Mouse (Mus musculus) neural tube, embryonic 14.5 days (tissue): Measurements from ENCODE around the gene Dennd6a. TPM values are rescaled to one million over a fixed set of nuclear protein-coding genes. Genes with fewer than 3 reads are reported as not detected.

ENCODE experiments used
- ATAC-seq: fragments of 200-750 bp; cut with Nextera tagmentation; 2 replicates; pipeline ENCODE4 v1.8.0; 2017; ENCODE audit warnings: low read depth, mild to moderate bottlenecking, moderate TSS enrichment, moderate library complexity
- H3K27ac ChIP-seq: fragments of 300-500 bp; sonication (generic); 2 replicates; pipeline ENCODE4 v1.5.1; 2014; ENCODE audit warnings: low read depth, mild to moderate bottlenecking, control low read depth, low read length, moderate library complexity, mixed read lengths
- H3K27me3 ChIP-seq: fragments of 300-500 bp; sonication (generic); 2 replicates; pipeline ENCODE4 v1.6.1; 2014; ENCODE audit warnings: low read length; ENCODE audit not compliant: control insufficient read depth, insufficient read depth
- H3K36me3 ChIP-seq: fragments of 300-500 bp; sonication (generic); 2 replicates; pipeline ENCODE4 v1.6.1; 2014; ENCODE audit warnings: low read length, mixed read lengths; ENCODE audit not compliant: control insufficient read depth, insufficient read depth
- H3K4me1 ChIP-seq: fragments of 300-500 bp; sonication (generic); 2 replicates; pipeline ENCODE4 v1.6.1; 2014; ENCODE audit warnings: low read length; ENCODE audit not compliant: control insufficient read depth, insufficient read depth
- H3K4me2 ChIP-seq: fragments of 300-500 bp; sonication (generic); 2 replicates; pipeline ENCODE4 v1.6.1; 2014; ENCODE audit warnings: mild to moderate bottlenecking, low read depth, low read length, control low read depth
- H3K4me3 ChIP-seq: fragments of 300-500 bp; sonication (generic); 2 replicates; pipeline ENCODE4 v1.5.1; 2014; ENCODE audit warnings: low read depth, low read length, control low read depth, mixed read lengths
- H3K9ac ChIP-seq: fragments of 300-500 bp; sonication (generic); replicated peaks from 2 replicates; pipeline ENCODE4 v1.6.1; 2014; ENCODE audit warnings: low read depth, mild to moderate bottlenecking, control low read depth, low read length, mixed read lengths
- H3K9me3 ChIP-seq: fragments of 300-500 bp; sonication (generic); 2 replicates; pipeline ENCODE4 v1.6.1; 2016; ENCODE audit warnings: low read length; ENCODE audit not compliant: control insufficient read depth
- WGBS: fragments of 180-500 bp; shearing (Covaris S2); extraction: QIAGEN DNeasy Blood & Tissue Kit; methylation state at CpG from one replicate; pipeline ENCODE4 v1.1.7; 2014; 5-methylcytosine and 5-hydroxymethylcytosine counted together
- polyA plus RNA-seq: library from polyadenylated mRNA; unstranded; fragments of >200 nt; fragmentation: Nextera tagmentation; extraction: Ambion mirVana; gene quantifications from 2 replicates; pipeline ENCODE4 v1.2.1, GENCODE M21; 2014

The Dennd6a gene
- polyA plus RNA-seq, 1 experiment from 2014 or later: 18.8 TPM

- no peak for ATAC-seq
- H3K27me3 ChIP-seq: no peaks in the 10 kb centered on the region
- H3K4me2 ChIP-seq: no peak overlapping the region
- no peak overlapping the region for H3K4me3 ChIP-seq
- no peak overlapping the region for H3K27ac ChIP-seq
- no peak overlapping the region for H3K9ac ChIP-seq
- no peaks in the 10 kb centered on the region for H3K4me1 ChIP-seq
- H3K36me3 ChIP-seq: no peaks in the 10 kb centered on the region
- no peaks in the 10 kb centered on the region for H3K9me3 ChIP-seq
Observed at GRCm38 (mm10) chr14:26587116-26587515, 13.5 kb downstream of the Dennd6a start.

GRCm38 (mm10) chr14:26591353-26591752 is 17.7 kb downstream of the Dennd6a start:
- Histone ChIP-seq H3K4me3 (no peak overlapping the region), H3K9me3 (no peaks in the 10 kb centered on the region), H3K4me1 (no peaks in the 10 kb centered on the region), H3K36me3 (no peaks in the 10 kb centered on the region; the same call in 1 of the 2 replicates), H3K27ac (no peak overlapping the region), H3K9ac (no peak overlapping the region), H3K27me3 (no peaks in the 10 kb centered on the region), H3K4me2 (no peak overlapping the region)
- no peak for ATAC-seq

GRCm38 (mm10) chr14:26593281-26593895 is 19.7 kb downstream of the Dennd6a start:
- Histone ChIP-seq H3K4me1 (no peaks in the 10 kb centered on the region), H3K27ac (no peak overlapping the region), H3K4me3 (no peak overlapping the region), H3K27me3 (no peaks in the 10 kb centered on the region), H3K9ac (no peak overlapping the region), H3K9me3 (no peaks in the 10 kb centered on the region), H3K36me3 (no peaks in the 10 kb centered on the region; the same call in 1 of the 2 replicates), H3K4me2 (no peak overlapping the region)
- WGBS: 92% methylated on average over 2 of the region's 2 CpGs
- no peak for ATAC-seq

- Histone ChIP-seq H3K9ac (no peak overlapping the region), H3K9me3 (no peaks in the 10 kb centered on the region), H3K27me3 (no peaks in the 10 kb centered on the region), H3K27ac (no peak overlapping the region), H3K36me3 (no peaks in the 10 kb centered on the region; the same call in 1 of the 2 replicates), H3K4me3 (no peak overlapping the region), H3K4me2 (no peak overlapping the region), H3K4me1 (no peaks in the 10 kb centered on the region)
- ATAC-seq: no peak
- 95% methylated on average over 7 of the region's 7 CpGs for WGBS
Observed at GRCm38 (mm10) chr14:26595167-26595566, 21.5 kb downstream of the Dennd6a start.

DNA sequence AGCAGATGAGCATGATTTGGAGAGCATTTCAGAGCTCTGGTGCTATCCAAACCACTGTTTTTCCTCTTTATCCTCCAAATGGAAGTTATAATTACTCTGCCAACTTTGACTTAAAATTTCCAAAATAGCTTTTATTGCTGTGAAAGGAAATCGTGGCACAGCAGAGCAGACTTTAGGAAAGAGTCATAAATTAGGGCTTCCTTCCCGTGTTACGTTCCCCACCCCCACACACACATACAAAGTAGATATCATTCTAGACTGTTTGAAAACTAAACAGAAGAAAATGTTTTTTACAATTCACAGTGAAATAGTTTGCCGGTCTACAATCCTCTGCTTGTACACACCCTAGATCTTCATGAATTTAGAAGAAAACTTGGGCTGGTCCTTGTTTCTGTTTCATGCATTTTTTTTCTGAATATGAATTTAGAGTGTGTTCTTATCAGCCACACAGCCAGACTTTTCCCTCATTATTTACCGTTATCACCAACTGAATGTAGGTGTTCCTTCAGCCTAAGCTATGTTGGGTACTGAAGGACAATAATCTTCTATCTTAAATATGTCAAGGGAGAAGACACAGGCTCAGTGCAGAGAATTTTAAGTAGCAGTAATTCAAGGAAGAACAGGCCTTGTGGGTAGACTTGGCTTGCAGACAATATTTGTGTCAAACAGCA is 22.2 kb downstream of the Dennd6a start:
- no peaks in the 10 kb centered on the region for H3K4me1 ChIP-seq
- ATAC-seq: no peak
- no peaks in the 10 kb centered on the region; the same call in 1 of the 2 replicates for H3K36me3 ChIP-seq
- no peaks in the 10 kb centered on the region for H3K27me3 ChIP-seq
- H3K4me3 ChIP-seq: no peak overlapping the region
- 82% methylated on average over 5 of the region's 5 CpGs for WGBS
- H3K4me2 ChIP-seq: no peak overlapping the region
- H3K9ac ChIP-seq: no peak overlapping the region
- no peak overlapping the region for H3K27ac ChIP-seq
- H3K9me3 ChIP-seq: no peaks in the 10 kb centered on the region

DNA sequence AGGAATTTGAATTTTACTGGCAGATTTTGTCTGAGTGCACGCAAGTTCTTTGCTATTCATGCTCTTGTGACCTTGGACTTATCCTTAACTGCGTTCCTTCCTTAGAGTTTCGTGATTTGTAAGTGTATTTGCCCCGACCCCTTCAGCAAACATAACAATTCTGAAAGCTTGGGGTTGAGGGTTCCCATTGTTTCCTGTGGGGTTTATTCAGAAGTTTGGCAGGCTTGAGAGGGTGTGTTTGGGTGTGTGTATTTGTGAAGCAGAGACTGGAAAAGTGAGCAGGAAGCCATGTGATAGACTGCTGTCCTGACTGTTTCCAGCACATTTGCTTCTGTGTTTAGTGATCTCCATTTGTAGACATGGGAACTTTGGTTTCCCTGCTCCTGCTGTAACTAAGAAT is 31.7 kb downstream of the Dennd6a start:
- ATAC-seq: no peak
- Histone ChIP-seq H3K4me1 (no peaks in the 10 kb centered on the region), H3K9ac (no peak overlapping the region), H3K4me2 (no peak overlapping the region), H3K9me3 (no peaks in the 10 kb centered on the region), H3K36me3 (peaks cover 38% of the 10 kb centered on the region), H3K27me3 (no peaks in the 10 kb centered on the region), H3K27ac (no peak overlapping the region), H3K4me3 (no peak overlapping the region)
- WGBS: 75% methylated on average over 4 of the region's 4 CpGs

DNA sequence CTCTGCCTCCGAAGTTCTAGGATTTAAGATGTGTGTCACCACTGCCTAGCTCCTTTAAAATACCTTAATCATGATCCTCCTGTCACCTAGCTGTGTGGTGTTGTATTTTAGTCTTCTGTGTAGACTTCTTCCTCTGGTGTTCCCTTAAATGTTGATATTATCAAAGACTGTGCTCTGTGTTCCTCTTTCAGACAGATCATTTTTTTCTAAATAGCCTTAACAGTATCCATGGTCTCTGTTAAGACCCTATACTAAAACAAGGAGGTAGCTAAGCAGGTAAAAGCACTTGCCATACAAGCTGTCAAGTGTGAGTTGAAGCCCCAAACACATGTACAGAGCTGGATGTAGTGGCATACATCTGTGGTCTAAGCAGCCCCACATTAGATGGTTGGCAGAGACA is 36.0 kb downstream of the Dennd6a start:
- no peaks in the 10 kb centered on the region for H3K4me1 ChIP-seq
- ATAC-seq: no peak
- no peak overlapping the region for H3K9ac ChIP-seq
- H3K9me3 ChIP-seq: no peaks in the 10 kb centered on the region
- no peaks in the 10 kb centered on the region for H3K27me3 ChIP-seq
- H3K4me3 ChIP-seq: no peak overlapping the region
- H3K27ac ChIP-seq: no peak overlapping the region
- no peak overlapping the region for H3K4me2 ChIP-seq
- WGBS: 100% methylated on average over 1 of the region's 1 CpGs
- H3K36me3 ChIP-seq: peaks cover 63% of the 10 kb centered on the region

DNA sequence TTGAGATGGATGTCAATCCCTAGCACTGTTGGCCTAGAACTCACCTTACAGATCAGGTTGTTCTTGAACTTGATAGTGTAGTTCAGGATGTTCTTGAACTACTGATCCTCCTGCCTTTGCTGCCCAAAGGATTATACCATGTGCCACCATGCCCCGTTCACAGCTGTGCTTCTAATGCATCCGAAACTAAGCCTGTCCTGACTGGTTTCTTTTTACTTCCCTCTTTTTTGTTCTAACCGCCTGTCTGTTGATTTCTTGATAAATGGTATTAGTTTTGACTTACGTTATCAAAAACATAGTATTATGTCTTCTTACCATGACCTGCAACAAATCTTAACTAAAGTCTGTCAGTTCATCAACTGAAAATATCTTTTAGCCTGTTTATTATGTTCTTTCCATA is 37.0 kb downstream of the Dennd6a start:
- Histone ChIP-seq H3K27ac (no peak overlapping the region), H3K4me2 (no peak overlapping the region), H3K36me3 (peaks cover 56% of the 10 kb centered on the region), H3K4me1 (no peaks in the 10 kb centered on the region), H3K27me3 (no peaks in the 10 kb centered on the region), H3K4me3 (no peak overlapping the region), H3K9ac (no peak overlapping the region), H3K9me3 (no peaks in the 10 kb centered on the region)
- ATAC-seq: no peak
- WGBS: 97% methylated on average over 4 of the region's 4 CpGs

- H3K36me3 ChIP-seq: peaks cover 64% of the 10 kb centered on the region
- WGBS: 94% methylated on average over 4 of the region's 4 CpGs
- ATAC-seq: no peak
Observed at GRCm38 (mm10) chr14:26625301-26625700, 51.6 kb downstream of the Dennd6a start.

More at GRCm38 (mm10) chr14:26625301-26625700, 51.6 kb downstream of the Dennd6a start:
- no peak overlapping the region for H3K27ac ChIP-seq
- no peaks in the 10 kb centered on the region for H3K4me1 ChIP-seq
- H3K4me3 ChIP-seq: no peak overlapping the region
- no peak overlapping the region for H3K9ac ChIP-seq
- H3K9me3 ChIP-seq: no peaks in the 10 kb centered on the region
- no peaks in the 10 kb centered on the region for H3K27me3 ChIP-seq
- no peak overlapping the region for H3K4me2 ChIP-seq
